Mouse (Mus musculus): ENCODE data around the gene Myoz1. TPM values are rescaled to one million over a fixed set of nuclear protein-coding genes. Genes with fewer than 3 reads are reported as not detected.
"Not testable (repeated sequence)": the region's sequence is repeated elsewhere in the genome, so short reads cannot be mapped to it uniquely, and the experiment has no call there.

Myoz1 gene
- not detected in 2 replicates for polyA plus RNA-seq (2011; ENCODE audit: insufficient read depth, insufficient read length, low read depth, missing spikeins)

DNA sequence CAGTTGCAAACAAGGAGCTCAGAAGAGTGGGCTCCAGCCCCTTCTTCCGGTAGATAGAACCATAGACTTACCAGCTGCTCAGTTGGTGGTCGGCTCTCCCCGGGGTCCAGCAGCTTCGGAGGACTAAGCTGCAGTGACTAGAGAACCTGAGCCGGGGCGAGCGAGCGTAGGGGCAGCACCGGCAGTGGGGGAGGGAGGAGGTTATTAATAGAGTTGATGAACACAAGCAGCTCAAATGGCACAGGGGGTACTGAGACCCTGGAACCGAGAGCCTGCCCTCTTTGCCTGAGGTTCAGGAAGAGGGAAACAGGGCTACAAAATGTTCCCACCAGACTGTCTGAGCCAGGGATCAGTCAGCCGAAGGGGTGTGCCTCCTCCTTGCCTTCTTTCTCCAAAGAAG is at the start of gene Myoz1:
Gene Myoz1, minus strand, starts transcription at position 180 of the 400 bp plus-strand sequence.
- Histone ChIP-seq H3K27me3 (ENCODE audit: control insufficient read depth, insufficient read depth, low read length, poor library complexity, severe bottlenecking) (no peaks in the 10 kb centered on the region), H3K4me3 (ENCODE audit: low read depth, low read length) (no peak within 1 kb of the TSS), H3K9me3 (replicated peaks; ENCODE audit: control insufficient read depth, insufficient read depth, low read length, poor library complexity, severe bottlenecking) (no peaks in the 10 kb centered on the region), H3K9ac (ENCODE audit: low read depth, poor library complexity, severe bottlenecking) (no peak within 1 kb of the TSS), H3K27ac (ENCODE audit: insufficient read depth, low read length) (no peak within 1 kb of the TSS), H3K36me3 (ENCODE audit: control insufficient read depth, insufficient read depth, low read length, poor library complexity, severe bottlenecking) (no peaks in the 10 kb centered on the region), H3K4me1 (ENCODE audit: control insufficient read depth, insufficient read depth, low read length) (no peaks in the 10 kb centered on the region)
- no peak for TF ChIP-seq EP300 (IDR thresholded peaks at IDR 0.05; ENCODE audit: insufficient read depth, low read depth, low read length)

DNA sequence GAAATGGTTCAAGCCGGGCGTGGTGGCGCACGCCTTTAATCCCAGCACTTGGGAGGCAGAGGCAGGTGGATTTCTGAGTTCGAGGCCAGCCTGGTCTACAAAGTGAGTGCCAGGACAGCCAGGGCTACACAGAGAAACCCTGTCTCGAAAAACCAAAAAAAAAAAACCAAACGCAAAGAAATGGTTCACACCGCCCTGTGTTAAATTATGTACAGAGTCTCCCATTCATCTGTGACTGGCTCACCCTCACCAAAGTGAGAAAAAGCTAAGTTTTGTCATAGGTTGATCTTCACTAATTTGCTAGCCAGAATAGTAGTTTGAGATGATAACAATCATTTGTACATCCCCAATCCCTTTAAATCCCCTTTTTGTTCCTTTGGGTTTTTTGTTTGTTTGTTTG is 47.1 kb upstream of the Myoz1 start:
- H3K36me3 ChIP-seq (ENCODE audit: control insufficient read depth, insufficient read depth, low read length, poor library complexity, severe bottlenecking); H3K27me3 ChIP-seq (ENCODE audit: control insufficient read depth, insufficient read depth, low read length, poor library complexity, severe bottlenecking); H3K4me1 ChIP-seq (ENCODE audit: control insufficient read depth, insufficient read depth, low read length); H3K9me3 ChIP-seq (replicated peaks; ENCODE audit: control insufficient read depth, insufficient read depth, low read length, poor library complexity, severe bottlenecking): not testable (repeated sequence)
- peak overlapping the region; percentile 90 for H3K9ac ChIP-seq (ENCODE audit: low read depth, poor library complexity, severe bottlenecking)
- H3K4me3 ChIP-seq (ENCODE audit: low read depth, low read length), result peak overlapping the region; percentile 96
- peak overlapping the region; percentile 83 for H3K27ac ChIP-seq (ENCODE audit: insufficient read depth, low read length)

GRCm38 (mm10) chr14:20702741-20703381 is 46.5 kb upstream of the Myoz1 start, which contains the start of gene Chchd1:
Chchd1 (plus strand) TSS chr14:20703006.
- Histone ChIP-seq H3K4me1 (ENCODE audit: control insufficient read depth, insufficient read depth, low read length) (peaks cover 2% of the 10 kb centered on the region), H3K9me3 (replicated peaks; ENCODE audit: control insufficient read depth, insufficient read depth, low read length, poor library complexity, severe bottlenecking) (no peaks in the 10 kb centered on the region), H3K27ac (ENCODE audit: insufficient read depth, low read length) (peak within 1 kb of the TSS; percentile 83), H3K36me3 (ENCODE audit: control insufficient read depth, insufficient read depth, low read length, poor library complexity, severe bottlenecking) (peaks cover 8% of the 10 kb centered on the region; the same call in 1 of the 2 replicates), H3K4me3 (ENCODE audit: low read depth, low read length) (peak within 1 kb of the TSS; percentile 96), H3K27me3 (ENCODE audit: control insufficient read depth, insufficient read depth, low read length, poor library complexity, severe bottlenecking) (no peaks in the 10 kb centered on the region), H3K9ac (ENCODE audit: low read depth, poor library complexity, severe bottlenecking) (peak within 1 kb of the TSS; percentile 90)
- peak; percentile 68 for TF ChIP-seq POLR2A (IDR thresholded peaks at IDR 0.05; ENCODE audit: insufficient read depth, low read length)
- peak; percentile 72; the same call in 1 of the 2 replicates for TF ChIP-seq EP300 (IDR thresholded peaks at IDR 0.05; ENCODE audit: insufficient read depth, low read depth, low read length)
- no peak for TF ChIP-seq CTCF (IDR thresholded peaks at IDR 0.05; ENCODE audit: low read depth, low read length)

DNA sequence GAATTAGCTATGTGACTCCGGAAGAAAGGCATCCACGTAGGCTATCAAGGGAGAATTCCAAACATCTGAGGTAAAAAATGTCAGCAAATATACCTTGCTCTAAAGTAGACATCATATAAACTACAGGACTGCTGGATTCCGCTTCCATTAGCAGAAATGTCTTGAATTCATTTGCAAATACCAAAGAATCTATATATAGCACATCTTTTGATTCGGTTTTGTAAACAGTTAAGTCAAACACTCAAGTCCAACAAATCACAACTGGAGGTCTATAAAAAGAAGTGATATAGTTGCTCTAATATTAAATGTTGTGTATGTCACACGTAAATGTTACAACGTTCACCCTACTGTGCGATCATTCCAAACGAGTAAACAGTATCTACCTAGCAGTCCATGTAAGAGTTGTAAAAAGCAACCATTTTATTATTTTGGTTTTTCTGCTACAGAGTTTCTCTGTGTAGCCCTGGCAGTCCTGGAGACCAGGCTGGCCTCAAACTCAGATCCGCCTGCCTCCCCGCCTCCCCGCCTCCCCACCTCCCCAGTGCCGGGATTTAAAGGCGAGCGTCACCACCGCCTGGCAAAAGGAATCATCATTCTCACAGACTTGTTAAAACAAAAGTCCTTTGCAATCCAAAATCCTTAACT is 45.9 kb upstream of the Myoz1 start:
- Histone ChIP-seq H3K4me1 (ENCODE audit: control insufficient read depth, insufficient read depth, low read length) (peaks cover 2% of the 10 kb centered on the region), H3K9me3 (replicated peaks; ENCODE audit: control insufficient read depth, insufficient read depth, low read length, poor library complexity, severe bottlenecking) (no peaks in the 10 kb centered on the region)

GRCm38 (mm10) chr14:20701554-20701953 is 45.2 kb upstream of the Myoz1 start:
- TF ChIP-seq EP300 (IDR thresholded peaks at IDR 0.05; ENCODE audit: insufficient read depth, low read depth, low read length) (no peak), POLR2A (IDR thresholded peaks at IDR 0.05; ENCODE audit: insufficient read depth, low read length) (no peak), CTCF (IDR thresholded peaks at IDR 0.05; ENCODE audit: low read depth, low read length) (no peak)
- H3K27me3 ChIP-seq (ENCODE audit: control insufficient read depth, insufficient read depth, low read length, poor library complexity, severe bottlenecking), result no peaks in the 10 kb centered on the region
- H3K27ac ChIP-seq (ENCODE audit: insufficient read depth, low read length), result peak overlapping the region; percentile 52; the same call in 1 of the 2 replicates
- peaks cover 8% of the 10 kb centered on the region; the same call in 1 of the 2 replicates for H3K36me3 ChIP-seq (ENCODE audit: control insufficient read depth, insufficient read depth, low read length, poor library complexity, severe bottlenecking)
- H3K4me3 ChIP-seq (ENCODE audit: low read depth, low read length), result peak overlapping the region; percentile 16; the same call in 1 of the 2 replicates
- peak overlapping the region; percentile 90 for H3K9ac ChIP-seq (ENCODE audit: low read depth, poor library complexity, severe bottlenecking)
- peaks cover 2% of the 10 kb centered on the region for H3K4me1 ChIP-seq (ENCODE audit: control insufficient read depth, insufficient read depth, low read length)
- no peaks in the 10 kb centered on the region for H3K9me3 ChIP-seq (replicated peaks; ENCODE audit: control insufficient read depth, insufficient read depth, low read length, poor library complexity, severe bottlenecking)

More for the DNA sequence above, 45.9 kb upstream of the Myoz1 start:
- Histone ChIP-seq H3K4me3 (ENCODE audit: low read depth, low read length) (peak overlapping the region; percentile 96), H3K36me3 (ENCODE audit: control insufficient read depth, insufficient read depth, low read length, poor library complexity, severe bottlenecking) (peaks cover 8% of the 10 kb centered on the region; the same call in 1 of the 2 replicates), H3K27me3 (ENCODE audit: control insufficient read depth, insufficient read depth, low read length, poor library complexity, severe bottlenecking) (no peaks in the 10 kb centered on the region), H3K27ac (ENCODE audit: insufficient read depth, low read length) (peak overlapping the region; percentile 52), H3K9ac (ENCODE audit: low read depth, poor library complexity, severe bottlenecking) (peak overlapping the region; percentile 90)
- TF ChIP-seq POLR2A (IDR thresholded peaks at IDR 0.05; ENCODE audit: insufficient read depth, low read length), result no peak
- no peak for TF ChIP-seq EP300 (IDR thresholded peaks at IDR 0.05; ENCODE audit: insufficient read depth, low read depth, low read length)
- TF ChIP-seq CTCF (IDR thresholded peaks at IDR 0.05; ENCODE audit: low read depth, low read length), result no peak

DNA sequence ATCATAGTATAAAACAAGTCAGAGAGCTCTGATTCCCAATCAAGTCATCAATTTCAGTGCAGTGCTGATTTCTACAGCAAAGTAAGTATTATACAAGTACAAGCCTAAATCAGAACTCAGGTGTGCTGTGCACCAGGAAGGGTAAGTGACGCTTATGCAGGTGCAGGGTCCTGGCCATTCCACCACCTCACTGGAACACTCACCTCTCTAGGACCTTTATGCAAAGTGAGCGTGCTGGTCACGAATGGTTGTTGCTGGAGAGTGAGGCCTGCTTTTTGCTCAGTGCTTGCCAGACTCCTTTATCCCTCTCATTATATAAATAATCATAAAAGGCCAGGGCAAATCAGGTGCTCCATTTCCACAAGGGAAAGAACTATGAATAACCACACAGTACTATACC is 44.0 kb upstream of the Myoz1 start:
- Histone ChIP-seq H3K27ac (ENCODE audit: insufficient read depth, low read length) (no peak overlapping the region), H3K36me3 (ENCODE audit: control insufficient read depth, insufficient read depth, low read length, poor library complexity, severe bottlenecking) (peaks cover 8% of the 10 kb centered on the region; the same call in 1 of the 2 replicates), H3K4me1 (ENCODE audit: control insufficient read depth, insufficient read depth, low read length) (peaks cover 2% of the 10 kb centered on the region), H3K27me3 (ENCODE audit: control insufficient read depth, insufficient read depth, low read length, poor library complexity, severe bottlenecking) (no peaks in the 10 kb centered on the region), H3K9me3 (replicated peaks; ENCODE audit: control insufficient read depth, insufficient read depth, low read length, poor library complexity, severe bottlenecking) (no peaks in the 10 kb centered on the region), H3K4me3 (ENCODE audit: low read depth, low read length) (no peak overlapping the region), H3K9ac (ENCODE audit: low read depth, poor library complexity, severe bottlenecking) (no peak overlapping the region)
- TF ChIP-seq EP300 (IDR thresholded peaks at IDR 0.05; ENCODE audit: insufficient read depth, low read depth, low read length) (no peak), CTCF (IDR thresholded peaks at IDR 0.05; ENCODE audit: low read depth, low read length) (no peak), POLR2A (IDR thresholded peaks at IDR 0.05; ENCODE audit: insufficient read depth, low read length) (no peak)
